Mouse (Mus musculus) T-helper 1 cell (primary cell): Measurements from ENCODE around the gene 2410004P03Rik.

Source experiments
- in situ Hi-C: fragments of 300-600 bp; cut with MboI, MseI; formaldehyde crosslinking; loops from one replicate; pipeline ENCODE4 v1.15.1; 2025; ENCODE audit warnings: high pct_unique_total_duplicates

Gene 2410004P03Rik

GRCm38 (mm10) chr12:17011100-17011870, at the start of gene 2410004P03Rik:
Gene 2410004P03Rik, minus strand, starts transcription at chr12:17011727.
- in situ Hi-C loops, result no loop called here

GRCm38 (mm10) chr12:17061183-17061722, 49.7 kb upstream of the 2410004P03Rik start:
- in situ Hi-C loops, result no loop called here

GRCm38 (mm10) chr12:17058490-17058889, 47.0 kb upstream of the 2410004P03Rik start:
- in situ Hi-C loops, result no loop called here

GRCm38 (mm10) chr12:17057110-17057509, 45.6 kb upstream of the 2410004P03Rik start:
- in situ Hi-C loops, result no loop called here

GRCm38 (mm10) chr12:17055766-17056165, 44.2 kb upstream of the 2410004P03Rik start:
- in situ Hi-C loops, result no loop called here

- in situ Hi-C loops, result no loop called here
These were observed 43.2 kb upstream of the 2410004P03Rik start for GRCm38 (mm10) chr12:17054691-17055090.

- in situ Hi-C loops, result no loop called here
These were observed 41.1 kb upstream of the 2410004P03Rik start for GRCm38 (mm10) chr12:17052673-17053072.

- in situ Hi-C loops, result no loop called here
These were observed 39.5 kb upstream of the 2410004P03Rik start for GRCm38 (mm10) chr12:17051057-17051456.

- in situ Hi-C loops, result no loop called here
These were observed 38.3 kb upstream of the 2410004P03Rik start for GRCm38 (mm10) chr12:17049796-17050195.

- in situ Hi-C loops, result no loop called here
These were observed 37.6 kb upstream of the 2410004P03Rik start for GRCm38 (mm10) chr12:17048979-17049612.

- in situ Hi-C loops, result no loop called here
These were observed 31.8 kb upstream of the 2410004P03Rik start for GRCm38 (mm10) chr12:17043311-17043710.

GRCm38 (mm10) chr12:17040567-17040966, 29.0 kb upstream of the 2410004P03Rik start:
- in situ Hi-C loops, result no loop called here

GRCm38 (mm10) chr12:17039415-17039814, 27.9 kb upstream of the 2410004P03Rik start:
- in situ Hi-C loops, result no loop called here

GRCm38 (mm10) chr12:17038246-17038645, 26.7 kb upstream of the 2410004P03Rik start:
- in situ Hi-C loops, result no loop called here

GRCm38 (mm10) chr12:17037053-17037610, 25.6 kb upstream of the 2410004P03Rik start:
- in situ Hi-C loops, result no loop called here

GRCm38 (mm10) chr12:17036532-17036931, 25.0 kb upstream of the 2410004P03Rik start:
- in situ Hi-C loops, result no loop called here

- in situ Hi-C loops, result no loop called here
These were observed 23.6 kb upstream of the 2410004P03Rik start for GRCm38 (mm10) chr12:17035128-17035527.

- in situ Hi-C loops, result loop anchor here (5.0 kb wide), 1 partner anchor 218 kb away; no protein-coding TSS in a partner anchor
These were observed 23.1 kb upstream of the 2410004P03Rik start for GRCm38 (mm10) chr12:17034671-17035070.

GRCm38 (mm10) chr12:17033464-17033841, 21.9 kb upstream of the 2410004P03Rik start:
- in situ Hi-C loops, result loop anchor here (5.0 kb wide), 1 partner anchor 219 kb away; no protein-coding TSS in a partner anchor

GRCm38 (mm10) chr12:17032694-17033463, 21.4 kb upstream of the 2410004P03Rik start:
- in situ Hi-C loops, result loop anchor here (5.0 kb wide), 1 partner anchor 219 kb away; no protein-coding TSS in a partner anchor

- in situ Hi-C loops, result no loop called here
These were observed 13.1 kb upstream of the 2410004P03Rik start for GRCm38 (mm10) chr12:17024554-17025110.
